Mouse (Mus musculus) ES-Bruce4 (cell line): ENCODE data around the gene Gucd1. TPM values are rescaled to one million over a fixed set of nuclear protein-coding genes. Genes with fewer than 3 reads are reported as not detected.

Experiments used
- H3K27ac ChIP-seq: 2 replicates; pipeline ENCODE4 v1.5.1; 2012; ENCODE audit warnings: low read length, inconsistent platforms; ENCODE audit not compliant: insufficient read depth
- H3K27me3 ChIP-seq: 2 replicates; pipeline ENCODE4 v1.6.1; 2012; ENCODE audit warnings: mild to moderate bottlenecking, low read length, inconsistent platforms; ENCODE audit not compliant: control insufficient read depth, poor library complexity, insufficient read depth, severe bottlenecking
- H3K36me3 ChIP-seq: 2 replicates; pipeline ENCODE4 v1.6.1; 2012; ENCODE audit warnings: inconsistent platforms, mild to moderate bottlenecking, low read length, moderate library complexity; ENCODE audit not compliant: control insufficient read depth, poor library complexity, insufficient read depth, severe bottlenecking
- H3K4me1 ChIP-seq: one replicate; pipeline ENCODE4 v1.8.1; 2011; ENCODE audit warnings: low read length; ENCODE audit not compliant: control insufficient read depth, insufficient read depth
- H3K4me3 ChIP-seq: 2 replicates; pipeline ENCODE4 v1.5.1; 2011; ENCODE audit warnings: low read depth, mild to moderate bottlenecking, low read length
- H3K9ac ChIP-seq: 2 replicates; pipeline ENCODE4 v1.6.1; 2012; ENCODE audit warnings: low read depth, mild to moderate bottlenecking, inconsistent platforms; ENCODE audit not compliant: poor library complexity, severe bottlenecking
- H3K9me3 ChIP-seq: replicated peaks from 2 replicates; pipeline ENCODE4 v1.6.1; 2012; ENCODE audit warnings: mild to moderate bottlenecking, low read length, inconsistent platforms; ENCODE audit not compliant: control insufficient read depth, poor library complexity, insufficient read depth, severe bottlenecking
- CTCF ChIP-seq: IDR thresholded peaks from one replicate; pipeline ENCODE4 v1.8.1; 2011; ENCODE audit warnings: low read depth, low read length
- EP300 ChIP-seq: IDR thresholded peaks from 2 replicates; pipeline ENCODE4 v1.6.1; 2011; ENCODE audit warnings: low read depth, low read length; ENCODE audit not compliant: insufficient read depth
- POLR2A ChIP-seq: IDR thresholded peaks from one replicate; pipeline ENCODE4 v1.8.1; 2011; ENCODE audit warnings: low read length; ENCODE audit not compliant: insufficient read depth
- polyA plus RNA-seq: library from polyadenylated mRNA; stranded (reverse); fragments of >200 nt; gene quantifications from 2 replicates; pipeline ENCODE4 v1.2.4, GENCODE M21; 2011; ENCODE audit warnings: low read depth; ENCODE audit not compliant: missing spikeins, insufficient read depth, insufficient read length

Gucd1 gene
- polyA plus RNA-seq, 1 experiment, result 9.9 TPM

GRCm38 (mm10) chr10:75328201-75328704 lies 189.5 kb downstream of the Gucd1 start:
- Histone ChIP-seq H3K27ac (no peak overlapping the region), H3K4me1 (no peaks in the 10 kb centered on the region), H3K9ac (no peak overlapping the region), H3K4me3 (no peak overlapping the region), H3K9me3 (no peaks in the 10 kb centered on the region), H3K36me3 (no peaks in the 10 kb centered on the region), H3K27me3 (no peaks in the 10 kb centered on the region)
- no peak for TF ChIP-seq CTCF
- TF ChIP-seq POLR2A, result no peak
- TF ChIP-seq EP300, result no peak

GRCm38 (mm10) chr10:75327081-75327480 lies 190.7 kb downstream of the Gucd1 start:
- H3K4me1 ChIP-seq, result no peaks in the 10 kb centered on the region
- no peaks in the 10 kb centered on the region for H3K36me3 ChIP-seq
- no peak for TF ChIP-seq CTCF
- no peak for TF ChIP-seq POLR2A
- no peak for TF ChIP-seq EP300
- no peak overlapping the region for H3K4me3 ChIP-seq
- no peak overlapping the region for H3K27ac ChIP-seq
- H3K9me3 ChIP-seq, result no peaks in the 10 kb centered on the region
- no peak overlapping the region for H3K9ac ChIP-seq
- no peaks in the 10 kb centered on the region for H3K27me3 ChIP-seq

GRCm38 (mm10) chr10:75326553-75326952 lies 191.2 kb downstream of the Gucd1 start:
- no peak for TF ChIP-seq EP300
- Histone ChIP-seq H3K27me3 (no peaks in the 10 kb centered on the region), H3K4me3 (no peak overlapping the region), H3K27ac (no peak overlapping the region), H3K4me1 (no peaks in the 10 kb centered on the region), H3K9me3 (no peaks in the 10 kb centered on the region), H3K9ac (no peak overlapping the region), H3K36me3 (no peaks in the 10 kb centered on the region)

GRCm38 (mm10) chr10:75325821-75326220 lies 192.0 kb downstream of the Gucd1 start:
- no peaks in the 10 kb centered on the region for H3K27me3 ChIP-seq
- no peaks in the 10 kb centered on the region for H3K9me3 ChIP-seq
- H3K9ac ChIP-seq, result no peak overlapping the region
- no peaks in the 10 kb centered on the region for H3K4me1 ChIP-seq
- H3K27ac ChIP-seq, result no peak overlapping the region
- TF ChIP-seq POLR2A, result no peak
- no peak for TF ChIP-seq CTCF
- no peak for TF ChIP-seq EP300
- no peaks in the 10 kb centered on the region for H3K36me3 ChIP-seq
- no peak overlapping the region for H3K4me3 ChIP-seq

GRCm38 (mm10) chr10:75324391-75324790 lies 193.4 kb downstream of the Gucd1 start:
- no peak for TF ChIP-seq POLR2A
- no peak for TF ChIP-seq EP300
- no peak for TF ChIP-seq CTCF
- Histone ChIP-seq H3K9ac (no peak overlapping the region), H3K27me3 (no peaks in the 10 kb centered on the region), H3K27ac (no peak overlapping the region), H3K9me3 (no peaks in the 10 kb centered on the region), H3K36me3 (no peaks in the 10 kb centered on the region), H3K4me3 (no peak overlapping the region), H3K4me1 (no peaks in the 10 kb centered on the region)

GRCm38 (mm10) chr10:75323986-75324385 lies 193.8 kb downstream of the Gucd1 start:
- H3K27me3 ChIP-seq, result no peaks in the 10 kb centered on the region
- H3K9ac ChIP-seq, result no peak overlapping the region
- H3K4me3 ChIP-seq, result no peak overlapping the region
- no peaks in the 10 kb centered on the region for H3K9me3 ChIP-seq
- H3K36me3 ChIP-seq, result no peaks in the 10 kb centered on the region
- no peak overlapping the region for H3K27ac ChIP-seq
- no peaks in the 10 kb centered on the region for H3K4me1 ChIP-seq
- TF ChIP-seq CTCF (no peak), EP300 (no peak)
